Mouse (Mus musculus) myocyte (in vitro differentiated cells): Measurements from ENCODE around the gene Plcl2.

Experiments used
- E2F4 ChIP-seq: IDR thresholded peaks from one replicate; pipeline ENCODE4 v1.6.1; 2011; ENCODE audit warnings: mild to moderate bottlenecking, control low read depth, moderate library complexity; ENCODE audit not compliant: insufficient read depth
- MAX ChIP-seq: IDR thresholded peaks from one replicate; pipeline ENCODE4 v1.6.1; 2011; ENCODE audit warnings: low read depth, mild to moderate bottlenecking, control low read depth
- MYOD1 ChIP-seq, 3 experiments: IDR thresholded peaks; one replicate each; pipeline ENCODE4 v1.6.1; 2011; ENCODE audit warnings: control low read depth in 2 of 3, low read depth in 2 of 3, mild to moderate bottlenecking in 2 of 3, moderate library complexity in 1 of 3; ENCODE audit not compliant: insufficient read length in 2 of 3, control insufficient read depth in 1 of 3
- POLR2A ChIP-seq: IDR thresholded peaks from one replicate; pipeline ENCODE4 v1.6.1; 2011; ENCODE audit warnings: low read depth, mild to moderate bottlenecking, control low read depth, moderate library complexity; ENCODE audit not compliant: insufficient read length
- POLR2AphosphoS2 ChIP-seq: IDR thresholded peaks from one replicate; pipeline ENCODE4 v1.6.1; 2011; ENCODE audit warnings: low read depth, control low read depth; ENCODE audit not compliant: insufficient read length
- REST ChIP-seq: IDR thresholded peaks from one replicate; pipeline ENCODE4 v1.6.1; 2011; ENCODE audit warnings: mild to moderate bottlenecking, control low read depth, moderate library complexity; ENCODE audit not compliant: insufficient read depth, insufficient read length
- SRF ChIP-seq: IDR thresholded peaks from one replicate; pipeline ENCODE4 v1.6.1; 2011; ENCODE audit warnings: low read depth; ENCODE audit not compliant: control insufficient read depth, insufficient read length
- TCF12 ChIP-seq: IDR thresholded peaks from one replicate; pipeline ENCODE4 v1.6.1; 2011; ENCODE audit warnings: mild to moderate bottlenecking, control low read depth; ENCODE audit not compliant: poor library complexity, insufficient read depth, severe bottlenecking
- TCF3 ChIP-seq: IDR thresholded peaks from one replicate; pipeline ENCODE4 v1.6.1; 2011; ENCODE audit warnings: low read depth, control low read depth; ENCODE audit not compliant: insufficient read length
- USF1 ChIP-seq: IDR thresholded peaks from one replicate; pipeline ENCODE4 v1.6.1; 2011; ENCODE audit warnings: low read depth, mild to moderate bottlenecking, control low read depth, moderate library complexity

DNA sequence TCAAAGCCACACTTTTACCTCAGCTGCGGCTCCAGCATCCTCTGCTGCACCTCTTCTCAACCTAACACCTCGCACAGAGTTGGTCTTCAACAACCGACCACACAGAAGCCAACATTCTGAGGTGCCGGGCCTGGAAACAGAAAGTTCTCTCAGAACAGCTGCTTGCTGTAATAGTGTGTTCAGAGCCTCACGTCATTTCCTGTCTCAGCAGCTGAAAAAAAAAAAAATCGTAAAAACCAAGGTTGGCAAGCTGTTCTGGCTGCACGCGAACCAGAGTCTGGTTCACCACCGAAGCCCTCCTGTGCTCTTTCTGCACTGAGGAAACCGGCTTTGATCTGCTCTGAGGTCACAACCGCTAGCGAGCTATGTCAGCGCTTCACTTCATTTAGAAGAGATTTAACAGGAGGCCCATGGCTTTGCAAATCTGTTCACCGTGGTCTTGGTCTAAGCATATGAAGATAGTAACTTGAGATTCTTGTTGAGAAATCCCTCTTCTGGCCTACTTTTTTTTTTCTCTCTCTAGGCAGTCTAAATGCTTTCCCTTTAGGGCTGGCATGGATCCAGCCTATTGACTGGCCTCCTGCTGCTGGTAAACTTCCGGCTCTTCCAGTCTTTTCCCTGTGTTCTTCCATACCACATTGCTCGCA lies 38.6 kb upstream of the Plcl2 start:
- TF ChIP-seq USF1 (no peak), POLR2A (peak; percentile 52), MAX (no peak), TCF3 (no peak), REST (no peak), MYOD1 (IDR thresholded peaks at IDR 0.05; ENCODE audit: control insufficient read depth in 1 of 3, insufficient read length in 2 of 3, low read depth in 2 of 3) (peak in 2 of 3 experiments; percentile 39 to 61), E2F4 (no peak), SRF (no peak), POLR2AphosphoS2 (peak; percentile 48), TCF12 (no peak)
